Mouse (Mus musculus) lung, adult 2 months (tissue): ENCODE data around the gene Rhobtb3. TPM values are rescaled to one million over a fixed set of nuclear protein-coding genes. Genes with fewer than 3 reads are reported as not detected.

Experiments used
- DNase-seq: peaks from one replicate; pipeline ENCODE4 v3.0.0; 2022
- H3K4me1 ChIP-seq: fragments of 200-500 bp; 2 replicates; pipeline ENCODE4 v1.6.1; 2011; ENCODE audit warnings: low read length; ENCODE audit not compliant: control insufficient read depth, insufficient read depth
- H3K4me3 ChIP-seq: fragments of 200-500 bp; replicated peaks from 2 replicates; pipeline ENCODE3; 2011; ENCODE audit warnings: low read depth, mild to moderate bottlenecking, control low read depth, low read length; ENCODE audit errors: extremely low read depth
- CTCF ChIP-seq: fragments of 200-500 bp; IDR thresholded peaks from 2 replicates; pipeline ENCODE4 v1.5.1; 2011; ENCODE audit warnings: mild to moderate bottlenecking, low read length, control low read depth; ENCODE audit not compliant: insufficient read depth
- POLR2A ChIP-seq: fragments of 200-500 bp; IDR thresholded peaks from 2 replicates; pipeline ENCODE4 v1.6.1; 2011; ENCODE audit warnings: low read depth, mild to moderate bottlenecking, control low read depth, low read length, borderline replicate concordance; ENCODE audit errors: extremely low read depth
- WGBS: fragments of 180-500 bp; shearing (Covaris S2); methylation state at CpG from one replicate; pipeline ENCODE4 v1.1.7; 2018; 5-methylcytosine and 5-hydroxymethylcytosine counted together
- polyA plus RNA-seq: library from polyadenylated mRNA; depleted of rRNA; stranded (reverse); fragments of >200 nt; gene quantifications from 2 replicates; pipeline ENCODE4 v1.2.3, GENCODE M21; 2012

Gene Rhobtb3
- polyA plus RNA-seq, 1 experiment, result 4.6 TPM

- DNase-seq, result no peak
- TF ChIP-seq POLR2A (no peak), CTCF (no peak)
- no peaks in the 10 kb centered on the region for H3K4me1 ChIP-seq
- H3K4me3 ChIP-seq, result no peak overlapping the region
- WGBS, result 90% methylated on average over 3 of the region's 3 CpGs
Observed at GRCm38 (mm10) chr13:75853118-75853517, 90.6 kb downstream of the Rhobtb3 start.

GRCm38 (mm10) chr13:75852027-75852426 is 91.7 kb downstream of the Rhobtb3 start:
- DNase-seq, result no peak
- no peak overlapping the region for H3K4me3 ChIP-seq
- WGBS, result 83% methylated on average over 4 of the region's 4 CpGs
- TF ChIP-seq POLR2A, result no peak
- no peak for TF ChIP-seq CTCF
- H3K4me1 ChIP-seq, result no peaks in the 10 kb centered on the region

DNA sequence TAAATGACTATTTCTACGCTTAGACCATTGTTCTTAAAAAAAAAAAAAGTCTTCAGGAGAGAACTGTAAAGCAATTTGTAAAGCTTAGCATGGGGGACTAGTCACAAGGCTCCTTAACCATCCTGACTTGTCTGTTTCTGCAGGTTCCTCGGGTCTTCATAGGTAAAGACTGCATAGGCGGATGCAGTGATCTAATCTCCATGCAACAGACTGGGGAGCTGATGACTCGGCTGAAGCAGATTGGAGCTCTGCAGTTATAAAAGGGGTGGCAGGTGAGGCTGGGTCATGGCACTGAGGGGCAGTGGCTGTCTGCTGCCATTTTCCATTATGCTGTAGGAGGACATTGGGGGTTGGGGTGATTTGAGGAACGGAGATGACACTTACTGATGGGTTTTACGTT is 96.7 kb downstream of the Rhobtb3 start:
- Histone ChIP-seq H3K4me3 (no peak overlapping the region), H3K4me1 (peaks cover 4% of the 10 kb centered on the region; the same call in 1 of the 2 replicates)
- WGBS, result 86% methylated on average over 6 of the region's 6 CpGs
- no peak for DNase-seq
- TF ChIP-seq POLR2A, result no peak
- no peak for TF ChIP-seq CTCF

GRCm38 (mm10) chr13:75845519-75846166 is 98.1 kb downstream of the Rhobtb3 start:
- TF ChIP-seq CTCF, result no peak
- TF ChIP-seq POLR2A, result no peak
- WGBS, result 43% methylated on average over 4 of the region's 4 CpGs
- peaks cover 7% of the 10 kb centered on the region; the same call in 1 of the 2 replicates for H3K4me1 ChIP-seq
- no peak overlapping the region for H3K4me3 ChIP-seq
- DNase-seq, result no peak

DNA sequence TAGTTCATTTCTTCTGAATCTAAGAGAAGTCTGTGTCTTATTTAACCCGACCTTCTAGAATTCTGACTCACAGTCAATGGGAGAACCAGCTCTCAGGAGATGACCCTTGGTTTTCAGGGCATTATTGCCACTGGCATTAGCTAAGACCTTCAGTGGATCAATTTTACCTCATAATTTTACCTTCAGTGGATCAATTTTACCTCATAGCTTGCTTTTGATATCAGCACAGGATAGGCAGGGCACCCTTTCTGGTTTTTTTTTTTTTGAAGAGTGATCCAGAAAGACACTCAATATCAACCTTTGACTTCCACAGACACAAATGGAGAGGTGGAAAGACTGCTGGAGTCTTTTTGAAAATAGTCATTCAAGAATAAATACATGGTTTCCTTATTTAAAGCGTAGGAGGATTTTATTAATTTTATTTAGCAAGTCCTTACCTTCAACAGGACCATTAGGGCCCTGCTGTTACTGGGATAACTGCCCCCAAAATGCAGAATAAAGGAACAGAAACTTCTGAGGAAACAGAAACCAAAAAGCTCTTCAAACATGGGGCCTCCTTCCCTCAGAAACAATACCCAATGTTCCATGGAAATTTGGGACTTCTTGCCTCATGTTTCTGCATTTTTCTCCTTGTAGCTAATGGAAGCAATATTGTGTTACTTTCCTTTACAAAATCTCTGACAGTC is 98.7 kb downstream of the Rhobtb3 start:
- no peak for TF ChIP-seq CTCF
- TF ChIP-seq POLR2A, result no peak
- Histone ChIP-seq H3K4me3 (no peak overlapping the region), H3K4me1 (peaks cover 7% of the 10 kb centered on the region; the same call in 1 of the 2 replicates)
- WGBS, result 92% methylated on average over 2 of the region's 2 CpGs
- DNase-seq, result no peak

GRCm38 (mm10) chr13:75843993-75844683 is 99.6 kb downstream of the Rhobtb3 start:
- no peak for DNase-seq
- no peak overlapping the region for H3K4me3 ChIP-seq
- peaks cover 9% of the 10 kb centered on the region; the same call in 1 of the 2 replicates for H3K4me1 ChIP-seq
- TF ChIP-seq CTCF, result no peak
- no peak for TF ChIP-seq POLR2A
- 64% methylated on average over 8 of the region's 8 CpGs for WGBS

DNA sequence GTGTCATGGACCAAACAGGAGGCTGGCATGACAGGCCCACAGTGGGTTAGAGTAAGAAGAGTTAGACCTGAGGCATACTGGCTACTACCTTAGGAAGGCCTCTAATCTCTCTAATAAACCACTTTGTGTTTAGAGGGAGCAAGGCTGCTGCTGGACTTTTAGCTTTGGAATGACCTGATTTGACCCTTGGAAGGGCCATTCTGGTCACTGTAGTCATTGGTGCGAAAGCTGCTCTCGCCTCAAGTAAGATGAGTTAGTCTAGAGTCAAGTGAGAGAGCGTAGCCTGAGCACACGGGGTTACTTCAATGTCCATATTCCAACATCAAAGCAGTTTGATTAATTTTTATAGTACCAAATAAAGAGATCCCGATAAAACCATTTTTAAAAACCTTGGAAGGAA is 100.4 kb downstream of the Rhobtb3 start:
- H3K4me1 ChIP-seq, result peaks cover 9% of the 10 kb centered on the region; the same call in 1 of the 2 replicates
- DNase-seq, result no peak
- 89% methylated on average over 5 of the region's 5 CpGs for WGBS
- no peak for TF ChIP-seq POLR2A
- TF ChIP-seq CTCF, result no peak
- H3K4me3 ChIP-seq, result no peak overlapping the region

GRCm38 (mm10) chr13:75841950-75842349 is 101.8 kb downstream of the Rhobtb3 start:
- WGBS, result 80% methylated on average over 3 of the region's 3 CpGs
- no peak for DNase-seq
- Histone ChIP-seq H3K4me1 (peaks cover 9% of the 10 kb centered on the region; the same call in 1 of the 2 replicates), H3K4me3 (no peak overlapping the region)
- TF ChIP-seq CTCF, result no peak
- TF ChIP-seq POLR2A, result no peak

GRCm38 (mm10) chr13:75840752-75841285 is 102.9 kb downstream of the Rhobtb3 start:
- peaks cover 9% of the 10 kb centered on the region; the same call in 1 of the 2 replicates for H3K4me1 ChIP-seq
- TF ChIP-seq CTCF (no peak), POLR2A (no peak)
- 31% methylated on average over 6 of the region's 6 CpGs for WGBS
- no peak for DNase-seq
- H3K4me3 ChIP-seq, result peak overlapping the region; percentile 51
